In genomic region chr15:31921485-31921884, GRCm38 (mm10) we compare ENCODE assay signal across 14 mouse cellular contexts.
DNase-seq lines count a peak whose midpoint lies in the region; ATAC-seq and TF ChIP-seq lines count a peak whose summit lies in the region.
"Had no signal": no experiment of that assay in that cellular context is flagged by ENCODE, and none has a peak within 500 bp of the region (broad histone marks: within the 10 kb centered on the region; RNA-seq: fewer than 3 reads in every experiment).

No protein-coding gene starts in this region.

- H3K27me3 ChIP-seq in forebrain, postnatal 0 days (ENCODE audit: insufficient read depth, low read length): no peaks in the 10 kb centered on the region
- H3K27me3 ChIP-seq in forebrain, embryonic 12.5 days: no peaks in the 10 kb centered on the region
- H3K27me3 ChIP-seq in lung, embryonic 16.5 days (ENCODE audit: control insufficient read depth, insufficient read depth, low read depth, low read length): no peaks in the 10 kb centered on the region
- H3K27me3 ChIP-seq: heart, embryonic 15.5 days; hindbrain, embryonic 15.5 days; megakaryocyte, embryonic 14.5 days had no signal

- 59% methylated on average over 3 of the region's 3 CpGs for WGBS in forebrain, postnatal 0 days
- WGBS in forebrain, embryonic 12.5 days: 82% methylated on average over 3 of the region's 3 CpGs
- 31% methylated on average over 3 of the region's 3 CpGs for WGBS in lung, embryonic 16.5 days
- WGBS in lung, adult 2 months: 48% methylated on average over 3 of the region's 3 CpGs

- no peaks in the 10 kb centered on the region for H3K9me3 ChIP-seq in forebrain, postnatal 0 days (ENCODE audit: low read length)
- H3K9me3 ChIP-seq in forebrain, embryonic 12.5 days: peaks cover 3% of the 10 kb centered on the region; the same call in 1 of the 2 replicates
- H3K9me3 ChIP-seq in lung, embryonic 16.5 days (ENCODE audit: control insufficient read depth, low read length): no peaks in the 10 kb centered on the region; the same call in 1 of the 2 replicates
- H3K9me3 ChIP-seq: heart, embryonic 15.5 days; hindbrain, embryonic 15.5 days had no signal

- no peak overlapping the region for H3K27ac ChIP-seq in forebrain, postnatal 0 days (ENCODE audit: low read depth, low read length)
- no peak overlapping the region for H3K27ac ChIP-seq in forebrain, embryonic 12.5 days
- H3K27ac ChIP-seq in lung, embryonic 16.5 days (ENCODE audit: low read length): peak overlapping the region; percentile 36; the same call in 1 of the 2 replicates
- H3K27ac ChIP-seq: heart, embryonic 15.5 days; hindbrain, embryonic 15.5 days had no signal

- H3K9ac ChIP-seq in forebrain, postnatal 0 days: no peak overlapping the region
- no peak overlapping the region for H3K9ac ChIP-seq in forebrain, embryonic 12.5 days
- H3K9ac ChIP-seq in lung, embryonic 16.5 days (ENCODE audit: low read length): no peak overlapping the region
- H3K9ac ChIP-seq: heart, embryonic 15.5 days; hindbrain, embryonic 15.5 days had no signal

- TF ChIP-seq POLR2A in lung, adult 2 months (IDR thresholded peaks at IDR 0.05; ENCODE audit: borderline replicate concordance, extremely low read depth, low read depth, low read length): no peak

- no peaks in the 10 kb centered on the region for H3K36me3 ChIP-seq in forebrain, postnatal 0 days (ENCODE audit: insufficient read depth)
- H3K36me3 ChIP-seq in forebrain, embryonic 12.5 days (replicated peaks): no peaks in the 10 kb centered on the region
- no peaks in the 10 kb centered on the region for H3K36me3 ChIP-seq in lung, embryonic 16.5 days (ENCODE audit: control insufficient read depth, insufficient read depth, low read length)
- H3K36me3 ChIP-seq: heart, embryonic 15.5 days; hindbrain, embryonic 15.5 days had no signal

- H3K4me1 ChIP-seq in forebrain, postnatal 0 days (ENCODE audit: insufficient read depth): no peaks in the 10 kb centered on the region
- H3K4me1 ChIP-seq in forebrain, embryonic 12.5 days: no peaks in the 10 kb centered on the region
- H3K4me1 ChIP-seq in lung, embryonic 16.5 days (replicated peaks; ENCODE audit: control insufficient read depth, insufficient read depth, low read length): no peaks in the 10 kb centered on the region; the same call in 1 of the 2 replicates
- H3K4me1 ChIP-seq in lung, adult 2 months (ENCODE audit: control insufficient read depth, insufficient read depth, low read length): no peaks in the 10 kb centered on the region
- H3K4me1 ChIP-seq: heart, embryonic 15.5 days; hindbrain, embryonic 15.5 days; megakaryocyte, embryonic 14.5 days had no signal

- peak; percentile 29 for DNase-seq in forebrain, postnatal 0 days
- no peak for DNase-seq in lung, adult 2 months
- DNase-seq in cerebellum, postnatal 10 days: peak; percentile 66 to 70
- peak; percentile 12 for DNase-seq in lung, postnatal 36 days
- no peak for DNase-seq in adipocyte (ENCODE audit: low spot score)
- DNase-seq in heart, adult 9 months (ENCODE audit: low spot score in 2 of 2): no peak
- DNase-seq: adrenal gland, postnatal 25 days; kidney, adult 8-10 months had no signal

- TF ChIP-seq CTCF in forebrain, postnatal 0 days (IDR thresholded peaks at IDR 0.05; ENCODE audit: low read depth): no peak
- no peak for TF ChIP-seq CTCF in lung, adult 2 months (IDR thresholded peaks at IDR 0.05; ENCODE audit: insufficient read depth, low read length)

- peak; percentile 16; the same call in 1 of the 2 replicates for ATAC-seq in forebrain, postnatal 0 days
- no peak for ATAC-seq in forebrain, embryonic 12.5 days (ENCODE audit: low FRiP score)
- ATAC-seq in lung, embryonic 16.5 days (ENCODE audit: low read depth): peak; percentile 67

- H3K4me2 ChIP-seq in forebrain, postnatal 0 days (ENCODE audit: low read depth): no peak overlapping the region
- no peak overlapping the region for H3K4me2 ChIP-seq in forebrain, embryonic 12.5 days
- no peak overlapping the region for H3K4me2 ChIP-seq in lung, embryonic 16.5 days (ENCODE audit: low read depth, low read length)
- H3K4me2 ChIP-seq: heart, embryonic 15.5 days; hindbrain, embryonic 15.5 days; liver, embryonic 11.5 days had no signal

- H3K4me3 ChIP-seq in forebrain, postnatal 0 days (ENCODE audit: low read depth, low read length): no peak overlapping the region
- H3K4me3 ChIP-seq in forebrain, embryonic 12.5 days (replicated peaks): no peak overlapping the region
- H3K4me3 ChIP-seq in lung, embryonic 16.5 days (ENCODE audit: low read length): no peak overlapping the region
- no peak overlapping the region for H3K4me3 ChIP-seq in lung, adult 2 months (replicated peaks; ENCODE audit: extremely low read depth, low read depth, low read length)
- H3K4me3 ChIP-seq: heart, embryonic 15.5 days; hindbrain, embryonic 15.5 days; megakaryocyte, embryonic 14.5 days had no signal

Comparison
In these comparisons a context has a peak if more than half of its experiments do, and no peak if none do; other contexts are left out.
1. DNase-seq: peak in forebrain, postnatal 0 days (single experiment), cerebellum, postnatal 10 days (2 of 2) and lung, postnatal 36 days (single experiment); none in lung, adult 2 months (single experiment), adipocyte (single experiment) and heart, adult 9 months (0 of 2).